In genomic region chr3:148958714-148959113, GRCm38 (mm10) we compare ENCODE assay signal across 10 mouse cellular contexts. TPM values are rescaled to one million over a fixed set of nuclear protein-coding genes. Genes with fewer than 3 reads are reported as not detected.
DNase-seq lines count a peak whose midpoint lies in the region; ATAC-seq and TF ChIP-seq lines count a peak whose summit lies in the region.
"Had no signal": no experiment of that assay in that cellular context is flagged by ENCODE, and none has a peak within 500 bp of the region (broad histone marks: within the 10 kb centered on the region; RNA-seq: fewer than 3 reads in every experiment).

No protein-coding gene starts in this region.

- no peak for DNase-seq in gastrocnemius, adult 2 months
- DNase-seq in gastrocnemius, postnatal 14 days, result no peak
- peak; percentile 20 for DNase-seq in limb, embryonic 11.5 days (ENCODE audit: low spot score)
- DNase-seq in limb, embryonic 10.5 days (ENCODE audit: low spot score), result no peak
- DNase-seq in heart, postnatal 0 days (ENCODE audit: low spot score), result peak; percentile 41
- DNase-seq in right cerebral cortex, postnatal 4 days, result no peak
- DNase-seq in spleen, adult 12 weeks (ENCODE audit: low spot score), result no peak
- DNase-seq: thymus, adult 2 months had no signal

- peak overlapping the region; percentile 67 for H3K27ac ChIP-seq in gastrocnemius, adult 2 months
- no peak overlapping the region for H3K27ac ChIP-seq in limb, embryonic 11.5 days (replicated peaks; ENCODE audit: low read depth, low read length)
- no peak overlapping the region for H3K27ac ChIP-seq in limb, embryonic 10.5 days
- peak overlapping the region; percentile 32; the same call in 1 of the 2 replicates for H3K27ac ChIP-seq in heart, postnatal 0 days (ENCODE audit: low read depth)
- H3K27ac ChIP-seq in midbrain, embryonic 15.5 days, result no peak overlapping the region

- H3K36me3 ChIP-seq in limb, embryonic 11.5 days (ENCODE audit: control insufficient read depth, insufficient read depth, low read length), result no peaks in the 10 kb centered on the region
- peaks cover 2% of the 10 kb centered on the region; the same call in 1 of the 2 replicates for H3K36me3 ChIP-seq in limb, embryonic 10.5 days
- H3K36me3 ChIP-seq in heart, postnatal 0 days (replicated peaks; ENCODE audit: control insufficient read depth, insufficient read depth, low read length), result no peaks in the 10 kb centered on the region
- H3K36me3 ChIP-seq in midbrain, embryonic 15.5 days (replicated peaks), result no peaks in the 10 kb centered on the region

- no peak overlapping the region for H3K4me2 ChIP-seq in limb, embryonic 11.5 days (ENCODE audit: low read depth, severe bottlenecking)
- H3K4me2 ChIP-seq in heart, postnatal 0 days (ENCODE audit: low read depth, low read length), result peak overlapping the region; percentile 68
- H3K4me2 ChIP-seq in midbrain, embryonic 15.5 days, result 0 out of 2 replicates have a peak overlapping the region, but pooled peaks have one; percentile 46

- no peak for TF ChIP-seq EP300 in heart, postnatal 0 days (IDR thresholded peaks at IDR 0.05; ENCODE audit: low read depth)

- WGBS in limb, embryonic 11.5 days, result 62% methylated on average over 5 of the region's 5 CpGs
- 73% methylated on average over 5 of the region's 5 CpGs for WGBS in limb, embryonic 10.5 days
- WGBS in heart, postnatal 0 days, result 17% methylated on average over 5 of the region's 5 CpGs
- 61% methylated on average over 5 of the region's 5 CpGs for WGBS in midbrain, embryonic 15.5 days

- peaks cover 34% of the 10 kb centered on the region for H3K4me1 ChIP-seq in limb, embryonic 11.5 days (ENCODE audit: control insufficient read depth, insufficient read depth, low read length)
- peaks cover 61% of the 10 kb centered on the region for H3K4me1 ChIP-seq in limb, embryonic 10.5 days
- H3K4me1 ChIP-seq in heart, postnatal 0 days (ENCODE audit: control insufficient read depth, insufficient read depth), result peaks cover 39% of the 10 kb centered on the region
- peaks cover 55% of the 10 kb centered on the region for H3K4me1 ChIP-seq in midbrain, embryonic 15.5 days

- H3K27me3 ChIP-seq in limb, embryonic 11.5 days (ENCODE audit: control insufficient read depth, insufficient read depth, low read length), result no peaks in the 10 kb centered on the region
- H3K27me3 ChIP-seq in limb, embryonic 10.5 days (ENCODE audit: low read depth, poor library complexity, severe bottlenecking), result no peaks in the 10 kb centered on the region
- no peaks in the 10 kb centered on the region for H3K27me3 ChIP-seq in heart, postnatal 0 days (ENCODE audit: control insufficient read depth, insufficient read depth, low read length)
- H3K27me3 ChIP-seq in midbrain, embryonic 15.5 days (replicated peaks), result no peaks in the 10 kb centered on the region
- H3K27me3 ChIP-seq: Patski had no signal

- ATAC-seq in limb, embryonic 11.5 days (ENCODE audit: insufficient number of reproducible peaks, low FRiP score, low TSS enrichment, low read depth), result no peak
- ATAC-seq in heart, postnatal 0 days (ENCODE audit: insufficient read depth, low read depth), result peak; percentile 68; the same call in 1 of the 2 replicates
- ATAC-seq in midbrain, embryonic 15.5 days (replicated peaks), result no peak

- no peak overlapping the region for H3K9ac ChIP-seq in limb, embryonic 11.5 days (ENCODE audit: low read length)
- peak overlapping the region; percentile 52 for H3K9ac ChIP-seq in heart, postnatal 0 days (replicated peaks; ENCODE audit: low read depth, low read length)
- no peak overlapping the region for H3K9ac ChIP-seq in midbrain, embryonic 15.5 days

- peak overlapping the region; percentile 71 for H3K4me3 ChIP-seq in gastrocnemius, adult 2 months
- no peak overlapping the region for H3K4me3 ChIP-seq in limb, embryonic 11.5 days (ENCODE audit: low read depth, low read length)
- H3K4me3 ChIP-seq in limb, embryonic 10.5 days, result no peak overlapping the region
- H3K4me3 ChIP-seq in heart, postnatal 0 days (ENCODE audit: low read depth, low read length), result peak overlapping the region; percentile 47
- H3K4me3 ChIP-seq in midbrain, embryonic 15.5 days, result no peak overlapping the region

- no peaks in the 10 kb centered on the region for H3K9me3 ChIP-seq in limb, embryonic 11.5 days (ENCODE audit: control insufficient read depth, low read length)
- H3K9me3 ChIP-seq in limb, embryonic 10.5 days (replicated peaks), result no peaks in the 10 kb centered on the region
- no peaks in the 10 kb centered on the region for H3K9me3 ChIP-seq in heart, postnatal 0 days (replicated peaks; ENCODE audit: control insufficient read depth, low read length)
- no peaks in the 10 kb centered on the region for H3K9me3 ChIP-seq in midbrain, embryonic 15.5 days

- TF ChIP-seq CTCF in gastrocnemius, adult 2 months (IDR thresholded peaks at IDR 0.05), result no peak
- no peak for TF ChIP-seq CTCF in heart, postnatal 0 days (IDR thresholded peaks at IDR 0.05; ENCODE audit: low read depth)

- intact Hi-C loops in gastrocnemius, adult 2 months (cut with DNase I), result no loop called here
- intact Hi-C loops in gastrocnemius, postnatal 14 days (cut with DNase I; ENCODE audit: low total_unique reads), result no loop called here

RNA-seq across cellular contexts. Expression of gene Adgrl2, which starts 31.6 kb away (rescaled TPM):
- total RNA-seq in gastrocnemius, adult 2 months (2021), result 10 to 100 TPM in 1 of 2 experiments, 1 to 10 TPM in 1; 9.6 to 12.0 TPM
- total RNA-seq in gastrocnemius, postnatal 14 days (2021), result 10 to 100 TPM; 26.4 to 30.5 TPM
- 87.9 and 108 TPM in 2 replicates for polyA plus RNA-seq in limb, embryonic 11.5 days (2014; fragmentation: Nextera tagmentation; extraction: Ambion mirVana)
- 79.2 and 81.2 TPM in 2 replicates for polyA plus RNA-seq in limb, embryonic 10.5 days (2016; fragmentation: Nextera tagmentation; extraction: Ambion mirVana)
- 32.7 and 59.4 TPM in 2 replicates for total RNA-seq in heart, postnatal 0 days (2014; rRNA removed; ENCODE audit: low replicate concordance)
- 25.6 and 26.6 TPM in 2 replicates for polyA plus RNA-seq in heart, postnatal 0 days (2015; fragmentation: Nextera tagmentation; extraction: Ambion mirVana)
- polyA plus RNA-seq in midbrain, embryonic 15.5 days (2015; fragmentation: Nextera tagmentation; extraction: Ambion mirVana), result 120 and 140 TPM in 2 replicates

Comparison
In these comparisons a context has a peak if more than half of its experiments do, and no peak if none do; other contexts are left out.
1. DNase-seq: peak in limb, embryonic 11.5 days (single experiment) and heart, postnatal 0 days (single experiment); none in gastrocnemius, adult 2 months (single experiment), gastrocnemius, postnatal 14 days (single experiment), limb, embryonic 10.5 days (single experiment), right cerebral cortex, postnatal 4 days (single experiment) and spleen, adult 12 weeks (single experiment).
2. H3K27ac ChIP-seq: peak in gastrocnemius, adult 2 months (single experiment) and heart, postnatal 0 days (single experiment); none in limb, embryonic 11.5 days (single experiment), limb, embryonic 10.5 days (single experiment) and midbrain, embryonic 15.5 days (single experiment).
3. H3K4me3 ChIP-seq: peak in gastrocnemius, adult 2 months (single experiment) and heart, postnatal 0 days (single experiment); none in limb, embryonic 11.5 days (single experiment), limb, embryonic 10.5 days (single experiment) and midbrain, embryonic 15.5 days (single experiment).